Mouse (Mus musculus) embryonic facial prominence, embryonic 12.5 days (tissue): ENCODE data around the gene Thada. TPM values are rescaled to one million over a fixed set of nuclear protein-coding genes. Genes with fewer than 3 reads are reported as not detected.
A peak's percentile ranks its signal among the peaks of the same experiment; 100 is the strongest.

ENCODE experiments used
- ATAC-seq: fragments of 200-750 bp; cut with Nextera tagmentation; 2 replicates; pipeline ENCODE4 v1.8.0; 2017; ENCODE audit not compliant: insufficient number of reproducible peaks, insufficient read depth, low FRiP score, low TSS enrichment
- H3K27ac ChIP-seq: fragments of 300-500 bp; sonication (generic); 2 replicates; pipeline ENCODE4 v1.5.1; 2016; ENCODE audit warnings: mild to moderate bottlenecking
- H3K27me3 ChIP-seq: fragments of 300-500 bp; sonication (generic); 2 replicates; pipeline ENCODE4 v1.6.1; 2016; ENCODE audit warnings: mild to moderate bottlenecking, moderate library complexity
- H3K36me3 ChIP-seq: fragments of 300-500 bp; sonication (generic); 2 replicates; pipeline ENCODE4 v1.6.1; 2016; ENCODE audit warnings: mild to moderate bottlenecking
- H3K4me1 ChIP-seq: fragments of 300-500 bp; sonication (generic); 2 replicates; pipeline ENCODE4 v1.6.1; 2016
- H3K4me2 ChIP-seq: fragments of 300-500 bp; sonication (generic); replicated peaks from 2 replicates; pipeline ENCODE4 v1.6.1; 2016; ENCODE audit warnings: mild to moderate bottlenecking, moderate library complexity
- H3K4me3 ChIP-seq: fragments of 300-500 bp; sonication (generic); 2 replicates; pipeline ENCODE4 v1.5.1; 2016; ENCODE audit warnings: mild to moderate bottlenecking
- H3K9ac ChIP-seq: fragments of 300-500 bp; sonication (generic); 2 replicates; pipeline ENCODE4 v1.6.1; 2016; ENCODE audit warnings: mild to moderate bottlenecking, moderate library complexity
- H3K9me3 ChIP-seq: fragments of 300-500 bp; sonication (generic); 2 replicates; pipeline ENCODE4 v1.6.1; 2016; ENCODE audit warnings: mild to moderate bottlenecking, moderate library complexity
- WGBS: fragments of 180-500 bp; shearing (Covaris S2); methylation state at CpG from one replicate; pipeline ENCODE4 v1.1.7; 2016; 5-methylcytosine and 5-hydroxymethylcytosine counted together
- polyA plus RNA-seq: library from polyadenylated mRNA; unstranded; fragments of >200 nt; fragmentation: Nextera tagmentation; extraction: Ambion mirVana; gene quantifications from 2 replicates; pipeline ENCODE4 v1.2.1, GENCODE M21; 2016

The Thada gene
- polyA plus RNA-seq, 1 experiment from 2014 or later, result 10.2 TPM

- no peaks in the 10 kb centered on the region for H3K36me3 ChIP-seq
- WGBS, result 74% methylated on average over 8 of the region's 8 CpGs
- H3K4me1 ChIP-seq, result peaks cover 12% of the 10 kb centered on the region
- H3K27me3 ChIP-seq, result no peaks in the 10 kb centered on the region
- ATAC-seq, result no peak
- no peak overlapping the region for H3K27ac ChIP-seq
- no peak overlapping the region for H3K4me2 ChIP-seq
- no peak overlapping the region for H3K4me3 ChIP-seq
- H3K9me3 ChIP-seq, result no peaks in the 10 kb centered on the region
- H3K9ac ChIP-seq, result no peak overlapping the region
Measured at GRCm38 (mm10) chr17:84279001-84279400, 187.0 kb downstream of the Thada start.

GRCm38 (mm10) chr17:84278193-84278953 is 187.6 kb downstream of the Thada start:
- Histone ChIP-seq H3K27ac (no peak overlapping the region), H3K4me2 (no peak overlapping the region), H3K36me3 (no peaks in the 10 kb centered on the region), H3K4me1 (peaks cover 14% of the 10 kb centered on the region), H3K4me3 (no peak overlapping the region), H3K9ac (no peak overlapping the region), H3K9me3 (no peaks in the 10 kb centered on the region), H3K27me3 (no peaks in the 10 kb centered on the region)
- 80% methylated on average over 5 of the region's 5 CpGs for whole genome bisulfite sequencing
- no peak for ATAC-seq

- no peak for ATAC-seq
- Histone ChIP-seq H3K4me3 (no peak overlapping the region), H3K4me2 (no peak overlapping the region), H3K27me3 (no peaks in the 10 kb centered on the region), H3K9ac (no peak overlapping the region), H3K27ac (no peak overlapping the region), H3K9me3 (no peaks in the 10 kb centered on the region), H3K36me3 (no peaks in the 10 kb centered on the region), H3K4me1 (peaks cover 17% of the 10 kb centered on the region)
- WGBS, result 80% methylated on average over 3 of the region's 3 CpGs
Measured at GRCm38 (mm10) chr17:84274999-84275398, 191.0 kb downstream of the Thada start.

GRCm38 (mm10) chr17:84274163-84274562 is 191.8 kb downstream of the Thada start:
- WGBS, result 51% methylated on average over 6 of the region's 6 CpGs
- no peak for ATAC-seq

GRCm38 (mm10) chr17:84272557-84273261 is 193.3 kb downstream of the Thada start:
- peak overlapping the region; percentile 47 for H3K27ac ChIP-seq
- H3K27me3 ChIP-seq, result no peaks in the 10 kb centered on the region
- no peaks in the 10 kb centered on the region for H3K36me3 ChIP-seq
- peaks cover 11% of the 10 kb centered on the region for H3K4me1 ChIP-seq
- no peak for ATAC-seq
- H3K4me3 ChIP-seq, result no peak overlapping the region
- no peak overlapping the region for H3K9ac ChIP-seq
- 62% methylated on average over 5 of the region's 5 CpGs for WGBS
- no peak overlapping the region for H3K4me2 ChIP-seq
- no peaks in the 10 kb centered on the region for H3K9me3 ChIP-seq

More at GRCm38 (mm10) chr17:84274163-84274562, 191.8 kb downstream of the Thada start:
- Histone ChIP-seq H3K36me3 (no peaks in the 10 kb centered on the region), H3K27ac (peak overlapping the region; percentile 75), H3K4me1 (peaks cover 13% of the 10 kb centered on the region), H3K4me2 (no peak overlapping the region), H3K4me3 (no peak overlapping the region), H3K9me3 (no peaks in the 10 kb centered on the region), H3K9ac (no peak overlapping the region), H3K27me3 (no peaks in the 10 kb centered on the region)

GRCm38 (mm10) chr17:84271566-84272202 is 194.3 kb downstream of the Thada start:
- no peak overlapping the region for H3K27ac ChIP-seq
- WGBS, result 92% methylated on average over 6 of the region's 6 CpGs

GRCm38 (mm10) chr17:84269722-84270121 is 196.3 kb downstream of the Thada start:
- H3K4me1 ChIP-seq, result peaks cover 17% of the 10 kb centered on the region
- 94% methylated on average over 5 of the region's 5 CpGs for WGBS
- no peaks in the 10 kb centered on the region for H3K36me3 ChIP-seq
- H3K27me3 ChIP-seq, result no peaks in the 10 kb centered on the region
- H3K27ac ChIP-seq, result no peak overlapping the region
- no peak overlapping the region for H3K9ac ChIP-seq
- H3K4me2 ChIP-seq, result no peak overlapping the region
- no peak overlapping the region for H3K4me3 ChIP-seq
- ATAC-seq, result no peak
- H3K9me3 ChIP-seq, result no peaks in the 10 kb centered on the region

More at GRCm38 (mm10) chr17:84271566-84272202, 194.3 kb downstream of the Thada start:
- no peak overlapping the region for H3K4me2 ChIP-seq
- peaks cover 11% of the 10 kb centered on the region for H3K4me1 ChIP-seq
- ATAC-seq, result no peak
- H3K9ac ChIP-seq, result no peak overlapping the region
- H3K36me3 ChIP-seq, result no peaks in the 10 kb centered on the region
- H3K9me3 ChIP-seq, result no peaks in the 10 kb centered on the region
- H3K27me3 ChIP-seq, result no peaks in the 10 kb centered on the region
- no peak overlapping the region for H3K4me3 ChIP-seq

GRCm38 (mm10) chr17:84268450-84268849 is 197.6 kb downstream of the Thada start:
- Histone ChIP-seq H3K4me3 (no peak overlapping the region), H3K27me3 (no peaks in the 10 kb centered on the region), H3K9ac (no peak overlapping the region), H3K36me3 (no peaks in the 10 kb centered on the region), H3K4me2 (no peak overlapping the region), H3K4me1 (peaks cover 9% of the 10 kb centered on the region; the same call in 1 of the 2 replicates), H3K9me3 (no peaks in the 10 kb centered on the region), H3K27ac (0 out of 2 replicates have a peak overlapping the region, but pooled peaks have one; percentile 30)
- ATAC-seq, result no peak
- WGBS, result 69% methylated on average over 3 of the region's 3 CpGs

GRCm38 (mm10) chr17:84267456-84268074 is 198.4 kb downstream of the Thada start:
- WGBS, result 93% methylated on average over 6 of the region's 6 CpGs
- peaks cover 6% of the 10 kb centered on the region; the same call in 1 of the 2 replicates for H3K4me1 ChIP-seq
- H3K36me3 ChIP-seq, result no peaks in the 10 kb centered on the region
- no peak overlapping the region for H3K9ac ChIP-seq
- ATAC-seq, result no peak
- no peak overlapping the region for H3K27ac ChIP-seq
- no peak overlapping the region for H3K4me3 ChIP-seq
- no peaks in the 10 kb centered on the region for H3K27me3 ChIP-seq
- H3K4me2 ChIP-seq, result no peak overlapping the region
- no peaks in the 10 kb centered on the region for H3K9me3 ChIP-seq

- Histone ChIP-seq H3K36me3 (no peaks in the 10 kb centered on the region), H3K9ac (no peak overlapping the region), H3K4me2 (no peak overlapping the region), H3K4me3 (no peak overlapping the region), H3K27me3 (no peaks in the 10 kb centered on the region), H3K9me3 (no peaks in the 10 kb centered on the region), H3K27ac (peak overlapping the region; percentile 11; the same call in 1 of the 2 replicates), H3K4me1 (peaks cover 6% of the 10 kb centered on the region; the same call in 1 of the 2 replicates)
- ATAC-seq, result no peak
- WGBS, result 83% methylated on average over 3 of the region's 3 CpGs
Measured at GRCm38 (mm10) chr17:84266161-84266948, 199.7 kb downstream of the Thada start.
